Mouse (Mus musculus): ENCODE data around the gene Gm13275. TPM values are rescaled to one million over a fixed set of nuclear protein-coding genes. Genes with fewer than 3 reads are reported as not detected.
A peak's percentile ranks its signal among the peaks of the same experiment; 100 is the strongest.
"Not testable (repeated sequence)": the region's sequence is repeated elsewhere in the genome, so short reads cannot be mapped to it uniquely, and the experiment has no call there.

Gene Gm13275
- total RNA-seq (2022) = not detected

- peak; percentile 85 for DNase-seq (ENCODE audit: low spot score)
Observed at GRCm38 (mm10) chr4:88793936-88794675, at the start of gene Gm13275. Gene Gm13275 (plus strand): TSS chr4:88794487.

- no peak for DNase-seq (ENCODE audit: low spot score)
Observed at GRCm38 (mm10) chr4:88749926-88750325, 44.4 kb upstream of the Gm13275 start.

GRCm38 (mm10) chr4:88754818-88755340 lies 39.4 kb upstream of the Gm13275 start, which contains the start of gene Gm13271:
Gene Gm13271 (plus strand): TSS chr4:88754868.
- DNase-seq (ENCODE audit: low spot score) = peak; percentile 66

- not testable (repeated sequence) for DNase-seq (ENCODE audit: low spot score)
Observed at GRCm38 (mm10) chr4:88756581-88757513, 37.4 kb upstream of the Gm13275 start.

GRCm38 (mm10) chr4:88757628-88758031 lies 36.7 kb upstream of the Gm13275 start:
- peak; percentile 90 for DNase-seq (ENCODE audit: low spot score)

- DNase-seq (ENCODE audit: low spot score) = not testable (repeated sequence)
Observed at GRCm38 (mm10) chr4:88758751-88759150, 35.5 kb upstream of the Gm13275 start.

- peak; percentile 36 for DNase-seq (ENCODE audit: low spot score)
Observed at GRCm38 (mm10) chr4:88759610-88760268, 34.5 kb upstream of the Gm13275 start, which contains the start of gene Gm13283. Gene Gm13283 (plus strand): TSS chr4:88760119.

GRCm38 (mm10) chr4:88760431-88760830 lies 33.9 kb upstream of the Gm13275 start:
- peak; percentile 82 for DNase-seq (ENCODE audit: low spot score)

- DNase-seq (ENCODE audit: low spot score) = peak; percentile 53
Observed at GRCm38 (mm10) chr4:88761776-88762175, 32.5 kb upstream of the Gm13275 start.

- DNase-seq (ENCODE audit: low spot score) = not testable (repeated sequence)
Observed at GRCm38 (mm10) chr4:88762341-88762740, 31.9 kb upstream of the Gm13275 start.

GRCm38 (mm10) chr4:88763384-88764018 lies 30.8 kb upstream of the Gm13275 start:
- DNase-seq (ENCODE audit: low spot score) = peak; percentile 67

DNA sequence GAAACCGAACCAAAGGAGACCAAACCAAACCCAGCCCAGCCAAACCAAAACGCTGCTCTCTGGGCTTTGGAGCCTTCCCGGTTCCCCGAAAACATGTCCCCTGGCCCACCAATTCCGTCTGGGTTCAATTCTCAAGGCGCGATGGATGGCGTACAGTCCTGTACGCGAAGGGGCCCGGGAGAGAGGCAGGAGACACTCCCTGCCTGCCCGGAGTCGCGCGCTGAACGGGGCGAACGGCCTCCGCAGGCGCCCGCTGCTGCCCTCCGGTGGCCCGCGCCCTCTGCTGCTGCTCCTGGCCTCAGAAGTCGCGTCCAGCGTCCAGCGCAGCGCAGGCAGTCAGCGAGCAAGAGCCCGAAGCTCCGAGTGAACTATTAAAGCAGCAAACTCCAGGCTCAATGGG lies 20.8 kb upstream of the Gm13275 start, which contains the start of gene Gm13290:
Gm13290 (plus strand) TSS at position 301 of the 400 bp plus-strand sequence.
- not testable (repeated sequence) for DNase-seq (ENCODE audit: low spot score)

- not testable (repeated sequence) for DNase-seq (ENCODE audit: low spot score)
Observed at GRCm38 (mm10) chr4:88776622-88777021, 17.7 kb upstream of the Gm13275 start, which contains the start of gene Gm13289. Gene Gm13289 (plus strand): TSS chr4:88776922.

GRCm38 (mm10) chr4:88779550-88779949 lies 14.7 kb upstream of the Gm13275 start, which contains the start of gene Gm13272:
Gene Gm13272 (plus strand): TSS chr4:88779850.
- not testable (repeated sequence) for DNase-seq (ENCODE audit: low spot score)

DNA sequence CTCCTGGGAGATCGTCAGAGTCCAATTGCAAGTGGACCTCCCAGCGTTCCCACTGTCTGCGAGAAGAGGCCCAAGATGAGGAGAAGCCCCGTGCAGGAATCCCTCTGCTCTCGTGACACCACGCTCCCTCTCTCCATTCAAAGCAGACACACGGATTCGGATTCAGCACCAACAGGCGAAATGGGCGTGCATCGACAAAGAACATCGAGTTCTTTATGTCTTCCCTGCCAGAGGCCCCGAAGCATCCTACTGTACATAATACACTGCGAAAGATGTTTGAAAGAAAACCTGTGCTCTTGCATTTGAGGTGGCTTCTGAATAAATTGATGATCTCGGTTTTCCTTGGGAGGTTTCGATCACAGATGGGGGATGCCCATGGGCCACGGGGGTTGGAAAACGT lies 14.0 kb upstream of the Gm13275 start:
- not testable (repeated sequence) for DNase-seq (ENCODE audit: low spot score)

DNA sequence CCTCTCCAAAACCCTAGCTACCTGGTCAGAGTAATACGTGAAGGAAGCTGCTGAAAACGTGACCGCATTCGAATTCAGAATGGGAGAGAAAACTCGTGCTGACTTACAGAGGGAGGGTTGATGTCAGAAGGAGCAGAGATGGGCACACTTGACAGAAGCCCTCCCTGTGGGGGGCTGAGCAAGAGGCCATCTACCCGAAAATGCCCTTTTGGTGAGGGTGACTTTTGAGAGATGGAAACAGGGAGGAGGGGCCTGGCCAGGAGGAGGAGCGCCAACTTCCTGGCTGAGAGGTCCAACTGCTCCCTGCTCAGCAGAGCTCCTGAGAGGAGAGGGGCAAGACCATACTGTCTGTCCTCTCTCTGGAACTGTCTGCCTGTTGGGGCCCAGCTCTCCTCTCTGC lies 12.5 kb upstream of the Gm13275 start, which contains the start of gene Ifnz:
Ifnz (plus strand) TSS at position 301 of the 400 bp plus-strand sequence.
- DNase-seq (ENCODE audit: low spot score) = not testable (repeated sequence)

- DNase-seq (ENCODE audit: low spot score) = not testable (repeated sequence)
Observed at GRCm38 (mm10) chr4:88782335-88782734, 12.0 kb upstream of the Gm13275 start.

- DNase-seq (ENCODE audit: low spot score) = not testable (repeated sequence)
Observed at GRCm38 (mm10) chr4:88785409-88785808, 8.9 kb upstream of the Gm13275 start, which contains the start of gene Gm13276. Gene Gm13276 (plus strand): TSS chr4:88785709.

GRCm38 (mm10) chr4:88788402-88788801 lies 5.9 kb upstream of the Gm13275 start, which contains the start of gene Gm13277:
Gene Gm13277 (plus strand): TSS chr4:88788632.
- DNase-seq (ENCODE audit: low spot score) = peak; percentile 68

DNA sequence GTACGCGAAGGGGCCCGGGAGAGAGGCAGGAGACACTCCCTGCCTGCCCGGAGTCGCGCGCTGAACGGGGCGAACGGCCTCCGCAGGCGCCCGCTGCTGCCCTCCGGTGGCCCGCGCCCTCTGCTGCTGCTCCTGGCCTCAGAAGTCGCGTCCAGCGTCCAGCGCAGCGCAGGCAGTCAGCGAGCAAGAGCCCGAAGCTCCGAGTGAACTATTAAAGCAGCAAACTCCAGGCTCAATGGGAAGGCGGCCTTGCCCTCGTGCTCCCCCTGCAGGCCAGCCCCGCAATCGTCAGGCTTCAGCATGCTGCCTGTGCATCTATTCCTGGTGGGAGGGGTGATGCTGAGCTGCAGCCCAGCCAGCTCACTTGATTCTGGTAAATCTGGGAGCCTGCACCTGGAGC lies 3.0 kb upstream of the Gm13275 start, which contains the start of gene Gm13278:
Gm13278 (plus strand) TSS at position 301 of the 400 bp plus-strand sequence.
- not testable (repeated sequence) for DNase-seq (ENCODE audit: low spot score)
